Mouse (Mus musculus) liver, embryonic 11.5 days (tissue): ENCODE measurements around the gene Stx3. TPM values are rescaled to one million over a fixed set of nuclear protein-coding genes. Genes with fewer than 3 reads are reported as not detected.
A peak's percentile ranks its signal among the peaks of the same experiment; 100 is the strongest.

Source experiments
- ATAC-seq: fragments of 200-750 bp; cut with Nextera tagmentation; replicated peaks from 2 replicates; pipeline ENCODE4 v1.8.0; 2017; ENCODE audit warnings: moderate number of reproducible peaks, mild to moderate bottlenecking, moderate TSS enrichment, moderate library complexity; ENCODE audit not compliant: low FRiP score
- DNase-seq: peaks from one replicate; pipeline ENCODE4 v3.0.0-alpha.2; 2017; ENCODE audit warnings: low spot score
- H3K27ac ChIP-seq: fragments of 300-500 bp; sonication (generic); 2 replicates; pipeline ENCODE4 v1.5.1; 2014; ENCODE audit warnings: mild to moderate bottlenecking, low read depth, low read length, control low read depth
- H3K27me3 ChIP-seq: fragments of 300-500 bp; sonication (generic); replicated peaks from 2 replicates; pipeline ENCODE4 v1.6.1; 2014; ENCODE audit warnings: low read length, mixed read lengths; ENCODE audit not compliant: control insufficient read depth, insufficient read depth
- H3K36me3 ChIP-seq: fragments of 300-500 bp; sonication (generic); 2 replicates; pipeline ENCODE4 v1.6.1; 2014; ENCODE audit warnings: mild to moderate bottlenecking, low read length, moderate library complexity, mixed read lengths; ENCODE audit not compliant: control insufficient read depth, insufficient read depth
- H3K4me1 ChIP-seq: fragments of 300-500 bp; sonication (generic); replicated peaks from 2 replicates; pipeline ENCODE4 v1.6.1; 2014; ENCODE audit warnings: low read length, mixed read lengths; ENCODE audit not compliant: control insufficient read depth, insufficient read depth
- H3K4me2 ChIP-seq: fragments of 300-500 bp; sonication (generic); 2 replicates; pipeline ENCODE4 v1.6.1; 2014; ENCODE audit warnings: mild to moderate bottlenecking, control low read depth, moderate library complexity
- H3K4me3 ChIP-seq: fragments of 300-500 bp; sonication (generic); 2 replicates; pipeline ENCODE4 v1.5.1; 2014; ENCODE audit warnings: low read depth, low read length, control low read depth
- H3K9ac ChIP-seq: fragments of 300-500 bp; sonication (generic); 2 replicates; pipeline ENCODE4 v1.6.1; 2014; ENCODE audit warnings: low read depth, low read length, control low read depth
- H3K9me3 ChIP-seq: fragments of 300-500 bp; sonication (generic); 2 replicates; pipeline ENCODE4 v1.6.1; 2016; ENCODE audit warnings: low read length, inconsistent platforms, mixed read lengths; ENCODE audit not compliant: control insufficient read depth
- WGBS: fragments of 180-500 bp; shearing (Covaris S2); extraction: QIAGEN DNeasy Blood & Tissue Kit; methylation state at CpG from one replicate; pipeline ENCODE4 v1.1.7; 2014; 5-methylcytosine and 5-hydroxymethylcytosine counted together
- polyA plus RNA-seq: library from polyadenylated mRNA; unstranded; fragments of >200 nt; fragmentation: Nextera tagmentation; extraction: Ambion mirVana; gene quantifications from 2 replicates; pipeline ENCODE4 v1.2.1, GENCODE M21; 2014

Gene Stx3
- polyA plus RNA-seq, 1 experiment from 2014 or later, result 5.0 TPM

GRCm38 (mm10) chr19:11725915-11726314 is 93.3 kb downstream of the Stx3 start:
- Histone ChIP-seq H3K4me2 (no peak overlapping the region), H3K36me3 (no peaks in the 10 kb centered on the region), H3K4me1 (0 out of 2 replicates have a peak, but pooled peaks cover 3% of the 10 kb centered on the region), H3K27ac (0 out of 2 replicates have a peak overlapping the region, but pooled peaks have one; percentile 21), H3K9ac (no peak overlapping the region), H3K27me3 (no peaks in the 10 kb centered on the region), H3K4me3 (no peak overlapping the region), H3K9me3 (no peaks in the 10 kb centered on the region)
- DNase-seq, result no peak
- ATAC-seq, result peak; percentile 91
- 37% methylated on average over 2 of the region's 2 CpGs for WGBS

Other genes with a start within 250 kb of the Stx3 start
- gene Ms4a6d, start 214.6 kb downstream of the Stx3 start, polyA plus RNA-seq, result 3.8 and 5.1 TPM in 2 replicates
- gene Ms4a2, start 195.7 kb downstream of the Stx3 start, polyA plus RNA-seq, result 0.19 TPM in 2 replicates
- gene Ms4a3, start 178.6 kb downstream of the Stx3 start, polyA plus RNA-seq, result 7.5 and 9.7 TPM in 2 replicates
- gene Oosp2, start 158.8 kb downstream of the Stx3 start, polyA plus RNA-seq, result not detected in 2 replicates
- not detected in 2 replicates for gene Oosp1, start 128.3 kb downstream of the Stx3 start, polyA plus RNA-seq
- gene Oosp3, start 122.3 kb downstream of the Stx3 start, polyA plus RNA-seq, result not detected in 2 replicates
- not detected in 2 replicates for gene Gif, start 71.8 kb downstream of the Stx3 start, polyA plus RNA-seq
- 72.8 and 76.5 TPM in 2 replicates for gene Mrpl16, start 49.0 kb downstream of the Stx3 start, polyA plus RNA-seq
- not detected in 2 replicates for gene Olfr1417, start 19.8 kb upstream of the Stx3 start, polyA plus RNA-seq
- gene Olfr1418, start 41.7 kb upstream of the Stx3 start, polyA plus RNA-seq, result not detected in 2 replicates
- gene Olfr1419, start 55.7 kb upstream of the Stx3 start, polyA plus RNA-seq, result not detected in 2 replicates
- gene Olfr1420, start 67.2 kb upstream of the Stx3 start, polyA plus RNA-seq, result 0.14 TPM in 1 of 2 replicates, not detected in the other
- gene Patl1, start 93.0 kb upstream of the Stx3 start, polyA plus RNA-seq, result 21.7 and 24.3 TPM in 2 replicates
- 5.2 and 6.8 TPM in 2 replicates for gene Osbp, start 146.5 kb upstream of the Stx3 start, polyA plus RNA-seq
- gene Olfr1423, start 221.9 kb upstream of the Stx3 start, polyA plus RNA-seq, result 0.03 and 0.06 TPM in 2 replicates
- gene Olfr1424, start 243.3 kb upstream of the Stx3 start, polyA plus RNA-seq, result 0.17 TPM in 1 of 2 replicates, not detected in the other